Mouse (Mus musculus) lung, postnatal 0 days (tissue): ENCODE data around the gene Nckap5. TPM values are rescaled to one million over a fixed set of nuclear protein-coding genes. Genes with fewer than 3 reads are reported as not detected.
A peak's percentile ranks its signal among the peaks of the same experiment; 100 is the strongest.

ENCODE experiments used
- ATAC-seq: fragments of 200-750 bp; cut with Nextera tagmentation; 2 replicates; pipeline ENCODE4 v1.8.0; 2017; ENCODE audit warnings: moderate library complexity
- DNase-seq: peaks from one replicate; pipeline ENCODE4 v3.0.0-alpha.2; 2016; ENCODE audit warnings: low spot score
- H3K27ac ChIP-seq: fragments of 300-500 bp; sonication (generic); 2 replicates; pipeline ENCODE4 v1.5.1; 2014; ENCODE audit warnings: antibody characterized with exemption, mild to moderate bottlenecking, low read length, mixed read lengths
- H3K27me3 ChIP-seq: fragments of 300-500 bp; sonication (generic); replicated peaks from 2 replicates; pipeline ENCODE4 v1.6.1; 2014; ENCODE audit warnings: low read length, mixed read lengths; ENCODE audit not compliant: insufficient read depth
- H3K36me3 ChIP-seq: fragments of 300-500 bp; sonication (generic); 2 replicates; pipeline ENCODE4 v1.6.1; 2014; ENCODE audit warnings: low read length, mixed read lengths; ENCODE audit not compliant: insufficient read depth
- H3K4me1 ChIP-seq: fragments of 300-500 bp; sonication (generic); 2 replicates; pipeline ENCODE4 v1.6.1; 2014; ENCODE audit warnings: antibody characterized with exemption, low read depth, low read length, mixed read lengths; ENCODE audit not compliant: insufficient read depth
- H3K4me2 ChIP-seq: fragments of 300-500 bp; sonication (generic); replicated peaks from 2 replicates; pipeline ENCODE4 v1.6.1; 2014; ENCODE audit warnings: low read depth, mild to moderate bottlenecking, low read length, moderate library complexity, mixed read lengths
- H3K4me3 ChIP-seq: fragments of 300-500 bp; sonication (generic); 2 replicates; pipeline ENCODE4 v1.5.1; 2014; ENCODE audit warnings: low read depth, low read length
- H3K9ac ChIP-seq: fragments of 300-500 bp; sonication (generic); replicated peaks from 2 replicates; pipeline ENCODE4 v1.6.1; 2014; ENCODE audit warnings: low read depth, mild to moderate bottlenecking
- H3K9me3 ChIP-seq: fragments of 300-500 bp; sonication (generic); 2 replicates; pipeline ENCODE4 v1.6.1; 2016; ENCODE audit warnings: low read length, mixed read lengths
- CTCF ChIP-seq: IDR thresholded peaks from 2 replicates; pipeline ENCODE4 v1.5.1; 2016; ENCODE audit warnings: antibody characterized with exemption, mild to moderate bottlenecking
- EP300 ChIP-seq: IDR thresholded peaks from 2 replicates; pipeline ENCODE4 v1.6.1; 2016; ENCODE audit warnings: antibody characterized with exemption, mild to moderate bottlenecking, control low read depth
- WGBS: fragments of 180-500 bp; shearing (Covaris S2); extraction: QIAGEN DNeasy Blood & Tissue Kit; methylation state at CpG from one replicate; pipeline ENCODE4 v1.1.7; 2014; 5-methylcytosine and 5-hydroxymethylcytosine counted together
- polyA plus RNA-seq: library from polyadenylated mRNA; unstranded; fragments of >200 nt; fragmentation: Nextera tagmentation; extraction: Ambion mirVana; gene quantifications from 2 replicates; pipeline ENCODE4 v1.2.1, GENCODE M21; 2015

The Nckap5 gene
- polyA plus RNA-seq, 1 experiment from 2014 or later = 26.0 TPM

GRCm38 (mm10) chr1:125910211-125910870 is 920.3 kb downstream of the Nckap5 start:
- H3K9ac ChIP-seq = no peak overlapping the region
- no peak overlapping the region for H3K27ac ChIP-seq
- H3K36me3 ChIP-seq = no peaks in the 10 kb centered on the region; the same call in 1 of the 2 replicates
- H3K4me3 ChIP-seq = no peak overlapping the region
- TF ChIP-seq CTCF (peak; percentile 50), EP300 (no peak)
- no peak for DNase-seq
- no peaks in the 10 kb centered on the region for H3K9me3 ChIP-seq
- 15% methylated on average over 14 of the region's 14 CpGs for WGBS
- 0 out of 2 replicates have a peak, but pooled peaks cover 11% of the 10 kb centered on the region for H3K27me3 ChIP-seq
- no peak for ATAC-seq
- no peaks in the 10 kb centered on the region for H3K4me1 ChIP-seq
- H3K4me2 ChIP-seq = 0 out of 2 replicates have a peak overlapping the region, but pooled peaks have one; percentile 74

- no peaks in the 10 kb centered on the region for H3K4me1 ChIP-seq
- H3K9ac ChIP-seq = no peak overlapping the region
- H3K36me3 ChIP-seq = no peaks in the 10 kb centered on the region
- no peak overlapping the region for H3K4me2 ChIP-seq
- no peaks in the 10 kb centered on the region for H3K9me3 ChIP-seq
- no peak for TF ChIP-seq CTCF
- TF ChIP-seq EP300 = no peak
- H3K4me3 ChIP-seq = no peak overlapping the region
- H3K27me3 ChIP-seq = no peaks in the 10 kb centered on the region
- WGBS = 85% methylated on average over 9 of the region's 9 CpGs
- no peak for DNase-seq
- no peak for ATAC-seq
- H3K27ac ChIP-seq = no peak overlapping the region
Measured at GRCm38 (mm10) chr1:125893158-125893557, 937.4 kb downstream of the Nckap5 start.

GRCm38 (mm10) chr1:125870056-125870455 is 960.5 kb downstream of the Nckap5 start:
- 49% methylated on average over 7 of the region's 7 CpGs for WGBS
- TF ChIP-seq EP300 = no peak
- TF ChIP-seq CTCF = no peak
- Histone ChIP-seq H3K4me2 (no peak overlapping the region), H3K36me3 (no peaks in the 10 kb centered on the region), H3K4me1 (no peaks in the 10 kb centered on the region), H3K9ac (no peak overlapping the region), H3K27me3 (no peaks in the 10 kb centered on the region), H3K4me3 (no peak overlapping the region), H3K27ac (no peak overlapping the region), H3K9me3 (no peaks in the 10 kb centered on the region)
- no peak for DNase-seq
- no peak for ATAC-seq
